24 mouse cellular contexts compared by ENCODE assay signal in genomic region chr11:45910701-45911100, GRCm38 (mm10). TPM values are rescaled to one million over a fixed set of nuclear protein-coding genes. Genes with fewer than 3 reads are reported as not detected.
DNase-seq lines count a peak whose midpoint lies in the region; ATAC-seq and TF ChIP-seq lines count a peak whose summit lies in the region.
"Had no signal": no experiment of that assay in that cellular context is flagged by ENCODE, and none has a peak within 500 bp of the region (broad histone marks: within the 10 kb centered on the region; RNA-seq: fewer than 3 reads in every experiment).

No protein-coding gene starts in this region.

- peaks cover 49% of the 10 kb centered on the region for H3K36me3 ChIP-seq in forebrain, embryonic 12.5 days (replicated peaks)
- H3K36me3 ChIP-seq in forebrain, embryonic 16.5 days (ENCODE audit: control insufficient read depth, insufficient read depth), result peaks cover 12% of the 10 kb centered on the region
- peaks cover 59% of the 10 kb centered on the region for H3K36me3 ChIP-seq in liver, postnatal 0 days (replicated peaks; ENCODE audit: insufficient read depth, low read length)

- H3K4me1 ChIP-seq in forebrain, embryonic 12.5 days, result no peaks in the 10 kb centered on the region; the same call in none of the 2 replicates
- H3K4me1 ChIP-seq in forebrain, embryonic 16.5 days (replicated peaks; ENCODE audit: control insufficient read depth, insufficient read depth, low read length), result peaks cover 7% of the 10 kb centered on the region; the same call in 1 of the 2 replicates
- no peaks in the 10 kb centered on the region for H3K4me1 ChIP-seq in liver, postnatal 0 days (ENCODE audit: insufficient read depth)
- H3K4me1 ChIP-seq: embryonic facial prominence, embryonic 13.5 days; heart, embryonic 15.5 days had no signal

- no peak overlapping the region for H3K4me2 ChIP-seq in forebrain, embryonic 12.5 days
- no peak overlapping the region for H3K4me2 ChIP-seq in forebrain, embryonic 16.5 days (ENCODE audit: low read length)
- H3K4me2 ChIP-seq in liver, postnatal 0 days (ENCODE audit: low read depth, low read length), result no peak overlapping the region
- H3K4me2 ChIP-seq: embryonic facial prominence, embryonic 13.5 days; heart, embryonic 11.5 days; heart, embryonic 15.5 days; hindbrain, embryonic 15.5 days had no signal

- 49% methylated on average over 5 of the region's 5 CpGs for WGBS in forebrain, embryonic 12.5 days
- 16% methylated on average over 5 of the region's 5 CpGs for WGBS in forebrain, embryonic 16.5 days
- WGBS in liver, postnatal 0 days (ENCODE audit: insufficient replicate concordance), result 94% methylated on average over 5 of the region's 5 CpGs

- no peaks in the 10 kb centered on the region for H3K27me3 ChIP-seq in forebrain, embryonic 12.5 days
- H3K27me3 ChIP-seq in forebrain, embryonic 16.5 days (replicated peaks; ENCODE audit: control insufficient read depth, insufficient read depth, low read length), result no peaks in the 10 kb centered on the region
- no peaks in the 10 kb centered on the region for H3K27me3 ChIP-seq in liver, postnatal 0 days (ENCODE audit: insufficient read depth, low read length)
- H3K27me3 ChIP-seq: embryonic facial prominence, embryonic 13.5 days; heart, embryonic 15.5 days; hindbrain, embryonic 15.5 days; Patski had no signal

- H3K4me3 ChIP-seq in forebrain, embryonic 12.5 days (replicated peaks), result no peak overlapping the region
- no peak overlapping the region for H3K4me3 ChIP-seq in forebrain, embryonic 16.5 days (replicated peaks; ENCODE audit: low read length)
- H3K4me3 ChIP-seq in liver, postnatal 0 days (ENCODE audit: low read depth, low read length), result no peak overlapping the region
- H3K4me3 ChIP-seq: embryonic facial prominence, embryonic 13.5 days; gastrocnemius, adult 2 months; heart, embryonic 15.5 days; hindbrain, embryonic 15.5 days had no signal

- no peaks in the 10 kb centered on the region for H3K9me3 ChIP-seq in forebrain, embryonic 12.5 days
- no peaks in the 10 kb centered on the region for H3K9me3 ChIP-seq in forebrain, embryonic 16.5 days (ENCODE audit: control insufficient read depth, low read length)
- no peaks in the 10 kb centered on the region for H3K9me3 ChIP-seq in liver, postnatal 0 days (ENCODE audit: low read length)
- H3K9me3 ChIP-seq: embryonic facial prominence, embryonic 13.5 days; heart, embryonic 15.5 days; hindbrain, embryonic 15.5 days had no signal

- no peak for DNase-seq in frontal cortex, adult 2 months (ENCODE audit: extremely low spot score in 1 of 2, low spot score in 1 of 2)
- DNase-seq in Muller cell, postnatal 12 days (ENCODE audit: inconsistent ontology term), result peak; percentile 76
- DNase-seq in liver, postnatal 0 days, result no peak
- no peak for DNase-seq in T-cell, adult 2 months (ENCODE audit: low spot score)
- DNase-seq: adrenal gland, adult 2 months; adrenal gland, postnatal 25 days; cerebellum, adult 11 months; cerebellum, adult 9-11 months; cerebellum, postnatal 36 days; gastrocnemius, adult 2 months; gastrocnemius, postnatal 36 days; heart, adult 18-20 months; heart, postnatal 14 days; kidney, adult 8-10 months had no signal

- 0 out of 2 replicates have a peak, but pooled peaks have one; percentile 45 for ATAC-seq in frontal cortex, adult (ENCODE audit: low TSS enrichment)
- ATAC-seq in forebrain, embryonic 12.5 days (ENCODE audit: low FRiP score), result peak; percentile 67; the same call in 1 of the 2 replicates
- ATAC-seq in forebrain, embryonic 16.5 days, result peak; percentile 58; the same call in 1 of the 2 replicates
- no peak for ATAC-seq in monocyte, adult 5-6 weeks (replicated peaks; ENCODE audit: insufficient number of reproducible peaks, low FRiP score, low TSS enrichment, poor library complexity, severe bottlenecking)
- no peak for ATAC-seq in liver, postnatal 0 days
- ATAC-seq: intestine, embryonic 16.5 days; Patski had no signal

- no peak overlapping the region for H3K9ac ChIP-seq in forebrain, embryonic 12.5 days
- H3K9ac ChIP-seq in forebrain, embryonic 16.5 days (replicated peaks; ENCODE audit: low read depth, low read length), result no peak overlapping the region
- no peak overlapping the region for H3K9ac ChIP-seq in liver, postnatal 0 days (replicated peaks)
- H3K9ac ChIP-seq: embryonic facial prominence, embryonic 13.5 days; heart, embryonic 15.5 days; hindbrain, embryonic 15.5 days had no signal

- TF ChIP-seq CTCF in liver, postnatal 0 days (IDR thresholded peaks at IDR 0.05; ENCODE audit: low read depth), result no peak

- H3K27ac ChIP-seq in forebrain, embryonic 12.5 days, result no peak overlapping the region
- no peak overlapping the region for H3K27ac ChIP-seq in forebrain, embryonic 16.5 days (ENCODE audit: low read length)
- no peak overlapping the region for H3K27ac ChIP-seq in liver, postnatal 0 days (ENCODE audit: low read depth)
- H3K27ac ChIP-seq: embryonic facial prominence, embryonic 13.5 days; gastrocnemius, adult 2 months; heart, embryonic 15.5 days; hindbrain, embryonic 15.5 days had no signal

- no peak for TF ChIP-seq EP300 in liver, postnatal 0 days (IDR thresholded peaks at IDR 0.05; ENCODE audit: low read depth)

RNA-seq across cellular contexts. Expression of gene Lsm11, which starts 34.0 kb away (rescaled TPM):
- polyA plus RNA-seq in frontal cortex, adult 2 months (2012; rRNA removed), result 7.7 and 9.2 TPM in 2 replicates
- polyA plus RNA-seq in forebrain, embryonic 12.5 days (2016; fragmentation: Nextera tagmentation; extraction: Ambion mirVana), result 9.3 and 11.5 TPM in 2 replicates
- polyA plus RNA-seq in forebrain, embryonic 16.5 days (2015; fragmentation: Nextera tagmentation; extraction: Ambion mirVana), result 11.5 and 13.6 TPM in 2 replicates
- 2.2 to 3.4 TPM (median 2.6 TPM) in 3 replicates for total RNA-seq in monocyte, adult 5-6 weeks (2017)
- 1.3 and 1.8 TPM in 2 replicates for polyA plus RNA-seq in liver, postnatal 0 days (2015; fragmentation: Nextera tagmentation; extraction: Ambion mirVana)

RNA-seq across cellular contexts. Expression of gene Thg1l, which starts 44.6 kb away (rescaled TPM):
- 6.7 and 7.8 TPM in 2 replicates for polyA plus RNA-seq in frontal cortex, adult 2 months (2012; rRNA removed)
- polyA plus RNA-seq in forebrain, embryonic 12.5 days (2016; fragmentation: Nextera tagmentation; extraction: Ambion mirVana), result 13.7 and 14.2 TPM in 2 replicates
- polyA plus RNA-seq in forebrain, embryonic 16.5 days (2015; fragmentation: Nextera tagmentation; extraction: Ambion mirVana), result 10.0 and 10.2 TPM in 2 replicates
- 3.8 to 9.2 TPM (median 6.2 TPM) in 3 replicates for total RNA-seq in monocyte, adult 5-6 weeks (2017)
- 3.8 TPM in 2 replicates for polyA plus RNA-seq in liver, postnatal 0 days (2015; fragmentation: Nextera tagmentation; extraction: Ambion mirVana)

RNA-seq across cellular contexts. Expression of gene Clint1, which starts 58.9 kb away (rescaled TPM):
- polyA plus RNA-seq in frontal cortex, adult 2 months (2012; rRNA removed), result 39.5 TPM in 2 replicates
- 76.0 and 77.9 TPM in 2 replicates for polyA plus RNA-seq in forebrain, embryonic 12.5 days (2016; fragmentation: Nextera tagmentation; extraction: Ambion mirVana)
- 45.1 and 56.0 TPM in 2 replicates for polyA plus RNA-seq in forebrain, embryonic 16.5 days (2015; fragmentation: Nextera tagmentation; extraction: Ambion mirVana)
- 148 to 190 TPM (median 173 TPM) in 3 replicates for total RNA-seq in monocyte, adult 5-6 weeks (2017)
- 33.6 and 37.3 TPM in 2 replicates for polyA plus RNA-seq in liver, postnatal 0 days (2015; fragmentation: Nextera tagmentation; extraction: Ambion mirVana)

Comparison
In these comparisons a context has a peak if more than half of its experiments do, and no peak if none do; other contexts are left out.
1. ATAC-seq: peak in frontal cortex, adult (single experiment), forebrain, embryonic 12.5 days (single experiment) and forebrain, embryonic 16.5 days (single experiment); none in monocyte, adult 5-6 weeks (single experiment) and liver, postnatal 0 days (single experiment).